25 mouse cellular contexts compared by ENCODE assay signal in genomic region chr7:49858257-49858656, GRCm38 (mm10). TPM values are rescaled to one million over a fixed set of nuclear protein-coding genes. Genes with fewer than 3 reads are reported as not detected.
"Had no signal": no experiment of that assay in that cellular context is flagged by ENCODE, and none has a peak within 500 bp of the region (broad histone marks: within the 10 kb centered on the region; RNA-seq: fewer than 3 reads in every experiment).

No protein-coding gene starts in this region.

- H3K4me3 ChIP-seq: layer of hippocampus, adult 2 months; left cerebral cortex, adult 2 months; liver, embryonic 13.5 days had no signal

- H3K27me3 ChIP-seq: liver, embryonic 13.5 days had no signal

- DNase-seq: kidney, adult 11 months; kidney, postnatal 14 days; layer of hippocampus, adult 9-11 months; layer of hippocampus, postnatal 36 days; liver, embryonic 13.5 days; lung, adult 2 months; lung, postnatal 14 days; lung, postnatal 4 days; midbrain, embryonic 14.5 days; thymus, adult 18-20 months; thymus, postnatal 36 days had no signal

- H3K4me2 ChIP-seq: liver, embryonic 13.5 days; midbrain, embryonic 11.5 days had no signal

- H3K9ac ChIP-seq: liver, embryonic 13.5 days had no signal

- H3K9me3 ChIP-seq: liver, embryonic 13.5 days had no signal

- H3K27ac ChIP-seq: layer of hippocampus, adult 2 months; left cerebral cortex, adult 2 months; liver, embryonic 13.5 days had no signal

RNA-seq across cellular contexts. Expression of gene Slc6a5, which starts 51.7 kb away (rescaled TPM):
- total RNA-seq: layer of hippocampus, adult 2 months; liver, adult 2 months; megakaryocyte progenitor cell, adult 5-6 weeks; megakaryocyte-erythroid progenitor cell, adult 5-6 weeks had no signal
- polyA plus RNA-seq: large intestine, adult 2 months; limb, embryonic 11.5 days; liver, adult 2 months; liver, embryonic 13.5 days; liver, embryonic 16.5 days; lung, adult 2 months; lung, embryonic 16.5 days; midbrain, embryonic 11.5 days; small intestine, adult 2 months; spleen, adult 2 months; stomach, embryonic 16.5 days; urinary bladder, adult 2 months had no signal
